Mouse (Mus musculus) embryonic facial prominence, embryonic 13.5 days (tissue): ENCODE data around the gene Mapk6. TPM values are rescaled to one million over a fixed set of nuclear protein-coding genes. Genes with fewer than 3 reads are reported as not detected.
"Not testable (repeated sequence)": the region's sequence is repeated elsewhere in the genome, so short reads cannot be mapped to it uniquely, and the experiment has no call there.

Experiments
- ATAC-seq: fragments of 200-750 bp; cut with Nextera tagmentation; 2 replicates; pipeline ENCODE4 v1.8.0; 2017; ENCODE audit warnings: low read depth; ENCODE audit not compliant: insufficient number of reproducible peaks, insufficient read depth, low FRiP score, low TSS enrichment
- H3K27ac ChIP-seq: fragments of 300-500 bp; sonication (generic); 2 replicates; pipeline ENCODE4 v1.5.1; 2015; ENCODE audit warnings: moderate library complexity, mild to moderate bottlenecking, inconsistent platforms
- H3K27me3 ChIP-seq: fragments of 300-500 bp; sonication (generic); 2 replicates; pipeline ENCODE4 v1.6.1; 2015; ENCODE audit warnings: mild to moderate bottlenecking, inconsistent platforms
- H3K36me3 ChIP-seq: fragments of 300-500 bp; sonication (generic); 2 replicates; pipeline ENCODE4 v1.6.1; 2015; ENCODE audit warnings: mild to moderate bottlenecking, inconsistent platforms
- H3K4me1 ChIP-seq: fragments of 300-500 bp; sonication (generic); 2 replicates; pipeline ENCODE4 v1.6.1; 2015; ENCODE audit warnings: inconsistent platforms
- H3K4me2 ChIP-seq: fragments of 300-500 bp; sonication (generic); 2 replicates; pipeline ENCODE4 v1.6.1; 2015; ENCODE audit warnings: moderate library complexity, mild to moderate bottlenecking, inconsistent platforms
- H3K4me3 ChIP-seq: fragments of 300-500 bp; sonication (generic); 2 replicates; pipeline ENCODE4 v1.5.1; 2015; ENCODE audit warnings: mild to moderate bottlenecking, inconsistent platforms
- H3K9ac ChIP-seq: fragments of 300-500 bp; sonication (generic); 2 replicates; pipeline ENCODE4 v1.6.1; 2015; ENCODE audit warnings: mild to moderate bottlenecking, inconsistent platforms
- H3K9me3 ChIP-seq: fragments of 300-500 bp; sonication (generic); 2 replicates; pipeline ENCODE4 v1.6.1; 2016; ENCODE audit warnings: inconsistent platforms
- WGBS: fragments of 180-500 bp; shearing (Covaris S2); methylation state at CpG from one replicate; pipeline ENCODE4 v1.1.7; 2015; ENCODE audit warnings: mixed read lengths; 5-methylcytosine and 5-hydroxymethylcytosine counted together
- polyA plus RNA-seq: library from polyadenylated mRNA; unstranded; fragments of >200 nt; fragmentation: Nextera tagmentation; extraction: Ambion mirVana; gene quantifications from 2 replicates; pipeline ENCODE4 v1.2.1, GENCODE M21; 2015

Mapk6 gene
- polyA plus RNA-seq, 1 experiment from 2014 or later: 79.4 TPM

DNA sequence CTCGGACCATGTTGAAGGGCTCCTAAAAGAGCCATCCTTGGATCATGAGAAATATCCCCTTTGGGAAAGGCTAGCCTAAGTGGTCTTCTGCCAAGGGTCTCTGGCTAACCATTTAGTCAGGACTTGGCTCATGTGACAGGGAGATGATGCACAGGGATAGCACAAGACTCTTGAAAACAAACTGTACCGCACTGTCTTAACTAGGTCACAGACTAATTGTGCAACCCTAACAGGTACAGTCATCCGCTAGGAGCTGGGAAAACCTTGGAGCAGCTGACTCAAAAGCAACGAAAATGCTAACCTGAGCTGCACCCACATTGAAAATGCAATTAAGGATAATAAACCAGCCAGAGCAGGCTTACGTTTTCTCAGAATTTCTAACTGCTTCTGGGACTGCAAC is 43.6 kb downstream of the Mapk6 start:
- Histone ChIP-seq H3K27ac (no peak overlapping the region), H3K4me2 (no peak overlapping the region), H3K9ac (no peak overlapping the region), H3K4me1 (no peaks in the 10 kb centered on the region), H3K4me3 (no peak overlapping the region), H3K27me3 (no peaks in the 10 kb centered on the region), H3K9me3 (no peaks in the 10 kb centered on the region), H3K36me3 (no peaks in the 10 kb centered on the region)
- 64% methylated on average over 5 of the region's 5 CpGs for WGBS
- ATAC-seq: no peak

DNA sequence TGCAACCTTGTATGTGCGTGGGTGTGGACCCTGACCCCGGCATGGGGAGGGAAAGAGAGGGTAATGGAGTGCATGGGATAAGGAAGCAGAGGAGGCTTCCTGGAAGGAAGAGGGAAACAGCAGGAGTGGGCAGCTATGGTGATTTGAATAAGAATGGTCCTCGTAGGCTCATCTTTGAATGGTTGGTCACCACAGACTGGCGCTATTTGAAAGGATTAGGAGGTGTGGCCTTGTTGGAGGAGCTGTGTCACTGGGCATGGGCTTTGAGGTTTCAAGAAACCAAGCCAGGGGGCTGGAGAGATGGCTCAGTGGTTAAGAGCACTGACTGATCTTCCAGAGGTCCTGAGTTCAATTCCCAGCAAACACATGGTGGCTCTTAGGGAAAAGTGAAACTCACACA is 44.6 kb downstream of the Mapk6 start:
- Histone ChIP-seq H3K9ac (no peak overlapping the region), H3K27ac (no peak overlapping the region), H3K9me3 (no peaks in the 10 kb centered on the region), H3K4me1 (no peaks in the 10 kb centered on the region), H3K36me3 (no peaks in the 10 kb centered on the region), H3K4me3 (no peak overlapping the region), H3K27me3 (no peaks in the 10 kb centered on the region), H3K4me2 (no peak overlapping the region)
- ATAC-seq: no peak
- 76% methylated on average over 4 of the region's 4 CpGs for WGBS

DNA sequence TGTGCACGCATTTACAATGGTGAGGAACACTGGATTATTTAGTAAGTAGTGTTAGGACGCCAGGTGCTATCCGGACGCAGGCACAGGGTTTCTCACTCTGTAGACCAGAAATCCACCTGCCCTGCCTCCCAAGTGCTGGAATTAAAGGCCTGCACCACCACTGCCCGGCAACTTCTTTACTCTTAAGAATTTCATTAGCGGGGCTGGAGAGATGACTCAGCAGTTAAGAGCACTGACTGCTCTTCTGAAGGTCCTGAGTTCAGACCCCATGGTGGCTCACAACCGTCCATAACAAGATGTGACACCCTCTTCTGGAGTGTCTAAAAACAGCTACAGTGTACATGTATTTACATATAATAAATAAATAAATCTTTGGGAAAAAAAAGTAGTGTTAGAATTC is 46.1 kb downstream of the Mapk6 start:
- not testable (repeated sequence) for H3K4me2 ChIP-seq, H3K27me3 ChIP-seq, H3K4me3 ChIP-seq, H3K36me3 ChIP-seq, H3K9me3 ChIP-seq, H3K4me1 ChIP-seq, H3K9ac ChIP-seq, H3K27ac ChIP-seq, ATAC-seq
- WGBS: 71% methylated on average over 7 of the region's 7 CpGs

- Histone ChIP-seq H3K4me1 (no peaks in the 10 kb centered on the region), H3K4me2 (no peak overlapping the region), H3K9ac (no peak overlapping the region), H3K36me3 (no peaks in the 10 kb centered on the region), H3K27me3 (no peaks in the 10 kb centered on the region), H3K27ac (no peak overlapping the region), H3K9me3 (no peaks in the 10 kb centered on the region), H3K4me3 (no peak overlapping the region)
- ATAC-seq: no peak
- 70% methylated on average over 5 of the region's 5 CpGs for WGBS
Observed at GRCm38 (mm10) chr9:75363001-75363400, 46.8 kb downstream of the Mapk6 start.

DNA sequence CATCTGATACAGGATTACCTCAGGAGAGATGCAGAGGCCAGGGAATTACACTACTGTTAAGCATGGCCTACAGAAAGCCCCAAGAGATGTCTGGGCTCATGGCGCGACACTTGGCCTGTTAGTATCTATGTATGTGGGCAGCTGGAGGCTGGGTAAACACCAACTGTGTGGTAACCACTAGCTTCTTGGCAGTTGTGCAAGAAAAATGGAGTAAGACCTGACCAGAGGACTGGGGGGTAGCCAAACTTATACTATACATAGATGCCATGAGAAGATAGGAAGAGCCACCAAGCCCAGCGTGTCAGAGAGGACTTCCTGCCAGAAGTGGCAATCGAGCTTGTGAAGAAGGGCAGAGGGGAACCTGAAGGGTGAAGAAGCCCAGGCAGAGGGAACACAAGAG is 47.6 kb downstream of the Mapk6 start:
- ATAC-seq: no peak
- H3K27ac ChIP-seq: no peak overlapping the region
- 85% methylated on average over 4 of the region's 4 CpGs for WGBS
- H3K9ac ChIP-seq: no peak overlapping the region
- no peaks in the 10 kb centered on the region for H3K36me3 ChIP-seq
- no peaks in the 10 kb centered on the region for H3K4me1 ChIP-seq
- H3K27me3 ChIP-seq: no peaks in the 10 kb centered on the region
- no peaks in the 10 kb centered on the region for H3K9me3 ChIP-seq
- H3K4me3 ChIP-seq: no peak overlapping the region
- no peak overlapping the region for H3K4me2 ChIP-seq

GRCm38 (mm10) chr9:75361699-75362098 is 48.1 kb downstream of the Mapk6 start:
- Histone ChIP-seq H3K27ac (no peak overlapping the region), H3K27me3 (no peaks in the 10 kb centered on the region), H3K4me1 (no peaks in the 10 kb centered on the region), H3K4me2 (no peak overlapping the region), H3K36me3 (no peaks in the 10 kb centered on the region), H3K4me3 (no peak overlapping the region), H3K9ac (no peak overlapping the region), H3K9me3 (no peaks in the 10 kb centered on the region)
- WGBS: 39% methylated on average over 5 of the region's 5 CpGs
- ATAC-seq: no peak

- Histone ChIP-seq H3K9ac (no peak overlapping the region), H3K4me2 (no peak overlapping the region), H3K27me3 (no peaks in the 10 kb centered on the region), H3K4me1 (no peaks in the 10 kb centered on the region), H3K27ac (no peak overlapping the region), H3K36me3 (no peaks in the 10 kb centered on the region), H3K9me3 (no peaks in the 10 kb centered on the region), H3K4me3 (no peak overlapping the region)
- 77% methylated on average over 9 of the region's 9 CpGs for WGBS
- ATAC-seq: no peak
Observed at GRCm38 (mm10) chr9:75357087-75357654, 52.6 kb downstream of the Mapk6 start.

DNA sequence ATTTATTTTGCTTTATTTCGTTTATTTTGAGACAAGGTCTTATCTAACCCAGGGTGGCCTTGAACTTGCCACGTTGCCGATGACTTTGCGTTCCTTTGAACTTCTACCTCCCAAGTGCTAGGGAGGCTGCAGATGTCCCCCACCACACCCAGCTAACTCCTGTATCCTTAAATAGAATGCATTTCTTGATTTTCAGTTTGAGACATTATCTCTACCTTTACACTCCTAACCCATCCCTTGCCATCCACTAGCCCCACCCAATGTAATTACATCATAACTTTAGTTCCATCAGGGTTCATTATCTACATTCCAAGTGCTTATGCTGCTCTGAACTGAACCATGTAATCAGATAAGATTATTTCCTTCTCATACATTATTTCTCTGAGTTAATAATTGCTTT is 54.0 kb downstream of the Mapk6 start:
- H3K4me2 ChIP-seq: no peak overlapping the region
- H3K4me3 ChIP-seq: no peak overlapping the region
- no peak overlapping the region for H3K9ac ChIP-seq
- WGBS: 87% methylated on average over 4 of the region's 4 CpGs
- no peaks in the 10 kb centered on the region for H3K27me3 ChIP-seq
- no peaks in the 10 kb centered on the region for H3K36me3 ChIP-seq
- no peaks in the 10 kb centered on the region for H3K9me3 ChIP-seq
- H3K27ac ChIP-seq: no peak overlapping the region
- no peak for ATAC-seq
- H3K4me1 ChIP-seq: no peaks in the 10 kb centered on the region

GRCm38 (mm10) chr9:75353094-75353493 is 56.7 kb downstream of the Mapk6 start:
- no peak overlapping the region for H3K9ac ChIP-seq
- WGBS: 66% methylated on average over 8 of the region's 8 CpGs
- H3K4me2 ChIP-seq: no peak overlapping the region
- ATAC-seq: peak; percentile 53
- no peaks in the 10 kb centered on the region for H3K9me3 ChIP-seq
- no peaks in the 10 kb centered on the region for H3K4me1 ChIP-seq
- 0 out of 2 replicates have a peak, but pooled peaks cover 3% of the 10 kb centered on the region for H3K36me3 ChIP-seq
- H3K4me3 ChIP-seq: no peak overlapping the region
- no peaks in the 10 kb centered on the region for H3K27me3 ChIP-seq
- H3K27ac ChIP-seq: peak overlapping the region; percentile 69

- 70% methylated on average over 3 of the region's 3 CpGs for WGBS
- Histone ChIP-seq H3K9me3 (no peaks in the 10 kb centered on the region), H3K27me3 (no peaks in the 10 kb centered on the region), H3K4me2 (no peak overlapping the region), H3K4me3 (no peak overlapping the region), H3K36me3 (peaks cover 31% of the 10 kb centered on the region), H3K27ac (no peak overlapping the region), H3K4me1 (no peaks in the 10 kb centered on the region), H3K9ac (no peak overlapping the region)
- no peak for ATAC-seq
Observed at GRCm38 (mm10) chr9:75348641-75349040, 61.2 kb downstream of the Mapk6 start.

DNA sequence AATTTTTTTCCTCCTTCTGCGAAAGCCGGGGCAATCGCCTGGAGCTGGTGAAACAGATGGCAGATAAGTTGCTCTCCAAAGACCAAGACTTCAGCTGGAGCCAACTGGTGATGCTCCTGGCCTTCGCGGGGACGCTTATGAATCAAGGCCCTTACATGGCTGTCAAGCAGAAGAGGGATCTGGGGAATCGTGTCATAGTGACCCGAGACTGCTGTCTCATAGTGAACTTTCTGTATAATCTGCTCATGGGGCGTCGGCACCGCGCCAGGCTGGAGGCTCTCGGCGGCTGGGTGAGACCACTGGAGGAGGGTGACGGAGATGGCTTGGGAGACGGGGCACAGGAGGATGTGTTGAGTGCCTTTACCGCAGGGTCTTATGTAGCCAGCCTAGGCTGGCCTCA is 61.7 kb downstream of the Mapk6 start:
- Histone ChIP-seq H3K27me3 (no peaks in the 10 kb centered on the region), H3K4me2 (no peak overlapping the region), H3K9ac (no peak overlapping the region), H3K9me3 (no peaks in the 10 kb centered on the region), H3K4me3 (no peak overlapping the region), H3K27ac (no peak overlapping the region), H3K36me3 (peaks cover 36% of the 10 kb centered on the region), H3K4me1 (no peaks in the 10 kb centered on the region)
- 94% methylated on average over 17 of the region's 17 CpGs for WGBS
- ATAC-seq: no peak

DNA sequence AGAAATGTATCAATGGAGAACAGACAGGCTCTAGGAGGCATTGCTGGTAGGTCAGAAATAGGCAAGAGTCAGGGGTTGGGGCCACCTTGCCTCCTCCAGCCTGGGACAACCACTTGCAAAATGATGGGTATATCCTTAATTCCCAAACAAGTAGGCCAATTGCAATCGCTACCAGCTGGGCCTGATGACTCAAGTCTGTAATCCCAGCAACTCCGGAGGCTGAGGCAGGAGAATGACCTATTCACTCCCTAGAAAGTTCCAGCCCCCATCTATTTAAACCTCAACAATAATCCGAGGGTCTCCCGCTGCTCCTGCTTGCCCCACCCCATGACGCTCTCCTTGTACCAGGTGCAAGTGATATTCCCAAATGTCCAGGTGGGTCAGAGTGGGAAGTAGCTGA is 62.3 kb downstream of the Mapk6 start, which contains the start of gene Bcl2l10:
Gene Bcl2l10, plus strand, starts transcription at position 301 of the 400 bp plus-strand sequence.
- WGBS: 92% methylated on average over 5 of the region's 5 CpGs
- no peak for ATAC-seq
- H3K27me3 ChIP-seq: no peaks in the 10 kb centered on the region

More for the DNA sequence above, 62.3 kb downstream of the Mapk6 start, which contains the start of gene Bcl2l10:
- H3K4me3 ChIP-seq: no peak within 1 kb of the TSS
- H3K9ac ChIP-seq: no peak within 1 kb of the TSS
- H3K4me1 ChIP-seq: no peaks in the 10 kb centered on the region
- no peak within 1 kb of the TSS for H3K27ac ChIP-seq
- peaks cover 42% of the 10 kb centered on the region for H3K36me3 ChIP-seq
- no peak within 1 kb of the TSS for H3K4me2 ChIP-seq
- H3K9me3 ChIP-seq: no peaks in the 10 kb centered on the region
